Mouse (Mus musculus): ENCODE data around the gene Rundc3a.

DNA sequence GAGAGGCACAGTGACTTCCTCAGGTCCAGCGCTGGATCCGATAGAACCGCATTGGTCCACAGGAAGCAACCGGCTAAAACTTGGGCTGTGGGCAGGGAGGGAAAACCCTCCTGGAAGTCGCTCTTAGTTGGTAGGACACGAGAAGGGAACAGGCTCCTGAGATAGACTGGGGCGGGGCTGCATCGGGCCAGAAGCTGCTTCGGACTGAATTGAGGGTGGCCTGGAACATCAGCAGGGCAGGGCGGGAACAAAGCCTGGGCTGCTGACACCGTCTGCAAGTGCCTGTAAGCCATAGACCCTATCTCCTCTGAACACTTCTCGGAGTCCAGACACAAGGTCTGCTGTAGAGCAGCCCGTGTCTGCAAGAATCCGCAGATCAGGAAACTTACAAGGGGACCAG lies 20.3 kb upstream of the Rundc3a start:
- TF ChIP-seq CTCF (IDR thresholded peaks at IDR 0.05; ENCODE audit: control insufficient read depth, insufficient read depth, low read length) (no peak), POLR2A (IDR thresholded peaks at IDR 0.05; ENCODE audit: borderline replicate concordance, control insufficient read depth, low read depth, low read length) (peak; percentile 30; the same call in 1 of the 2 replicates)
